Mouse (Mus musculus) cerebellum, adult 2 months (tissue): ENCODE data around the gene Spats2.

ENCODE experiments used
- CTCF ChIP-seq: fragments of 200-500 bp; IDR thresholded peaks from 2 replicates; pipeline ENCODE4 v1.5.1; 2011; ENCODE audit warnings: low read depth, mild to moderate bottlenecking, control low read depth, low read length, moderate library complexity, borderline replicate concordance; ENCODE audit not compliant: insufficient read depth
- POLR2A ChIP-seq: fragments of 200-500 bp; IDR thresholded peaks from 2 replicates; pipeline ENCODE4 v1.6.1; 2011; ENCODE audit warnings: low read length, control low read depth, borderline replicate concordance; ENCODE audit not compliant: insufficient read depth

- TF ChIP-seq CTCF: peak; percentile 68; the same call in 1 of the 2 replicates
- no peak for TF ChIP-seq POLR2A
Measured at GRCm38 (mm10) chr15:99139669-99140068, 14.0 kb downstream of the Spats2 start.
